Mouse (Mus musculus) embryonic facial prominence, embryonic 14.5 days (tissue): ENCODE data around the gene Jarid2. TPM values are rescaled to one million over a fixed set of nuclear protein-coding genes. Genes with fewer than 3 reads are reported as not detected.

Experiments used
- ATAC-seq: fragments of 200-750 bp; cut with Nextera tagmentation; 2 replicates; pipeline ENCODE4 v1.8.0; 2017; ENCODE audit warnings: low read depth, moderate number of reproducible peaks, moderate TSS enrichment
- DNase-seq: peaks from one replicate; pipeline ENCODE4 v3.0.0-alpha.2; 2015; ENCODE audit warnings: low spot score
- H3K27ac ChIP-seq: fragments of 300-500 bp; sonication (generic); replicated peaks from 2 replicates; pipeline ENCODE4 v1.5.1; 2014; ENCODE audit warnings: low read depth, mild to moderate bottlenecking, low read length, moderate library complexity
- H3K27me3 ChIP-seq: fragments of 300-500 bp; sonication (generic); replicated peaks from 2 replicates; pipeline ENCODE4 v1.6.1; 2014; ENCODE audit warnings: low read length; ENCODE audit not compliant: control insufficient read depth, insufficient read depth
- H3K36me3 ChIP-seq: fragments of 300-500 bp; sonication (generic); 2 replicates; pipeline ENCODE4 v1.6.1; 2014; ENCODE audit warnings: low read length, mixed read lengths; ENCODE audit not compliant: control insufficient read depth, insufficient read depth
- H3K4me1 ChIP-seq: fragments of 300-500 bp; sonication (generic); 2 replicates; pipeline ENCODE4 v1.6.1; 2014; ENCODE audit warnings: antibody characterized with exemption, low read length; ENCODE audit not compliant: control insufficient read depth, insufficient read depth
- H3K4me2 ChIP-seq: fragments of 300-500 bp; sonication (generic); 2 replicates; pipeline ENCODE4 v1.6.1; 2014; ENCODE audit warnings: low read depth, mild to moderate bottlenecking, low read length, moderate library complexity, mixed read lengths
- H3K4me3 ChIP-seq: fragments of 300-500 bp; sonication (generic); 2 replicates; pipeline ENCODE4 v1.5.1; 2014; ENCODE audit warnings: low read depth, mild to moderate bottlenecking, low read length
- H3K9ac ChIP-seq: fragments of 300-500 bp; sonication (generic); 2 replicates; pipeline ENCODE4 v1.6.1; 2014; ENCODE audit warnings: low read depth, mild to moderate bottlenecking, low read length, moderate library complexity, mixed read lengths
- H3K9me3 ChIP-seq: fragments of 300-500 bp; sonication (generic); 2 replicates; pipeline ENCODE4 v1.6.1; 2016; ENCODE audit warnings: low read length; ENCODE audit not compliant: control insufficient read depth
- WGBS: fragments of 180-500 bp; shearing (Covaris S2); extraction: QIAGEN DNeasy Blood & Tissue Kit; methylation state at CpG from one replicate; pipeline ENCODE4 v1.1.7; 2014; 5-methylcytosine and 5-hydroxymethylcytosine counted together
- polyA plus RNA-seq: library from polyadenylated mRNA; unstranded; fragments of >200 nt; fragmentation: Nextera tagmentation; extraction: Ambion mirVana; gene quantifications from 2 replicates; pipeline ENCODE4 v1.2.1, GENCODE M21; 2014

Gene Jarid2
- polyA plus RNA-seq, result 16.1 and 17.6 TPM in 2 replicates

GRCm38 (mm10) chr13:44729424-44729971, at the start of gene Jarid2:
Gene Jarid2, plus strand, starts transcription at chr13:44729474.
- Histone ChIP-seq H3K36me3 (no peaks in the 10 kb centered on the region), H3K4me2 (peak within 1 kb of the TSS; percentile 97), H3K27me3 (no peaks in the 10 kb centered on the region), H3K4me1 (peaks cover 10% of the 10 kb centered on the region), H3K4me3 (peak within 1 kb of the TSS; percentile 85), H3K9me3 (no peaks in the 10 kb centered on the region), H3K9ac (peak within 1 kb of the TSS; percentile 94), H3K27ac (peak within 1 kb of the TSS; percentile 87)
- peak; percentile 55 for DNase-seq
- WGBS, result 1% methylated on average over 30 of the region's 31 CpGs
- ATAC-seq, result no peak

GRCm38 (mm10) chr13:44681051-44681450, 48.2 kb upstream of the Jarid2 start:
- Histone ChIP-seq H3K4me2 (no peak overlapping the region), H3K9me3 (no peaks in the 10 kb centered on the region), H3K4me3 (no peak overlapping the region), H3K36me3 (no peaks in the 10 kb centered on the region), H3K27me3 (no peaks in the 10 kb centered on the region), H3K27ac (no peak overlapping the region), H3K4me1 (peaks cover 8% of the 10 kb centered on the region), H3K9ac (no peak overlapping the region)
- 37% methylated on average over 7 of the region's 7 CpGs for WGBS
- ATAC-seq (no peak), DNase-seq (peak; percentile 72)

- Histone ChIP-seq H3K36me3 (no peaks in the 10 kb centered on the region), H3K9ac (no peak overlapping the region), H3K27ac (no peak overlapping the region), H3K9me3 (no peaks in the 10 kb centered on the region), H3K4me3 (no peak overlapping the region), H3K4me2 (no peak overlapping the region), H3K4me1 (no peaks in the 10 kb centered on the region), H3K27me3 (no peaks in the 10 kb centered on the region)
- WGBS, result 57% methylated on average over 3 of the region's 3 CpGs
- ATAC-seq (no peak), DNase-seq (no peak)
Observed at GRCm38 (mm10) chr13:44688140-44688539, 41.1 kb upstream of the Jarid2 start.

GRCm38 (mm10) chr13:44697628-44698027, 31.6 kb upstream of the Jarid2 start:
- H3K4me1 ChIP-seq, result no peaks in the 10 kb centered on the region
- H3K9me3 ChIP-seq, result no peaks in the 10 kb centered on the region
- H3K4me2 ChIP-seq, result no peak overlapping the region
- no peak overlapping the region for H3K4me3 ChIP-seq
- H3K9ac ChIP-seq, result no peak overlapping the region
- no peak for DNase-seq
- WGBS, result 82% methylated on average over 10 of the region's 10 CpGs
- ATAC-seq, result no peak
- H3K36me3 ChIP-seq, result no peaks in the 10 kb centered on the region
- H3K27me3 ChIP-seq, result no peaks in the 10 kb centered on the region
- H3K27ac ChIP-seq, result no peak overlapping the region

GRCm38 (mm10) chr13:44704036-44704801, 25.1 kb upstream of the Jarid2 start:
- Histone ChIP-seq H3K9me3 (no peaks in the 10 kb centered on the region), H3K27ac (no peak overlapping the region), H3K9ac (no peak overlapping the region), H3K4me2 (no peak overlapping the region), H3K4me1 (no peaks in the 10 kb centered on the region), H3K27me3 (no peaks in the 10 kb centered on the region), H3K36me3 (no peaks in the 10 kb centered on the region), H3K4me3 (no peak overlapping the region)
- DNase-seq, result no peak
- no peak for ATAC-seq
- WGBS, result 82% methylated on average over 15 of the region's 15 CpGs

GRCm38 (mm10) chr13:44705031-44705742, 24.1 kb upstream of the Jarid2 start:
- DNase-seq (no peak), ATAC-seq (no peak)
- 45% methylated on average over 14 of the region's 14 CpGs for whole genome bisulfite sequencing
- no peaks in the 10 kb centered on the region for H3K4me1 ChIP-seq
- H3K36me3 ChIP-seq, result no peaks in the 10 kb centered on the region
- no peak overlapping the region for H3K4me3 ChIP-seq
- H3K27me3 ChIP-seq, result no peaks in the 10 kb centered on the region
- no peak overlapping the region for H3K9ac ChIP-seq
- no peak overlapping the region for H3K27ac ChIP-seq
- no peak overlapping the region for H3K4me2 ChIP-seq
- no peaks in the 10 kb centered on the region for H3K9me3 ChIP-seq

GRCm38 (mm10) chr13:44705743-44706044, 23.6 kb upstream of the Jarid2 start:
- WGBS, result 64% methylated on average over 7 of the region's 7 CpGs
- Histone ChIP-seq H3K36me3 (no peaks in the 10 kb centered on the region), H3K4me2 (no peak overlapping the region), H3K4me3 (no peak overlapping the region), H3K27me3 (no peaks in the 10 kb centered on the region), H3K4me1 (no peaks in the 10 kb centered on the region), H3K9ac (no peak overlapping the region), H3K27ac (no peak overlapping the region), H3K9me3 (no peaks in the 10 kb centered on the region)
- ATAC-seq (no peak), DNase-seq (no peak)

GRCm38 (mm10) chr13:44706206-44706915, 22.9 kb upstream of the Jarid2 start:
- Histone ChIP-seq H3K9ac (no peak overlapping the region), H3K27me3 (no peaks in the 10 kb centered on the region), H3K4me1 (no peaks in the 10 kb centered on the region), H3K4me3 (no peak overlapping the region), H3K9me3 (no peaks in the 10 kb centered on the region), H3K36me3 (no peaks in the 10 kb centered on the region), H3K4me2 (no peak overlapping the region), H3K27ac (no peak overlapping the region)
- WGBS, result 74% methylated on average over 10 of the region's 10 CpGs
- ATAC-seq (no peak), DNase-seq (no peak)
